Mouse (Mus musculus): ENCODE data around the gene Psmd11.

Gene Psmd11

GRCm38 (mm10) chr11:80482921-80483320, 54.5 kb downstream of the Psmd11 start:
- DNase-seq: peak; percentile 47 to 52

GRCm38 (mm10) chr11:80483536-80484067, 55.2 kb downstream of the Psmd11 start:
- peak in 1 of 2 experiments; percentile 48 for DNase-seq

- DNase-seq: peak; percentile 87 to 89
Measured at GRCm38 (mm10) chr11:80484191-80484791, 55.9 kb downstream of the Psmd11 start.

DNA sequence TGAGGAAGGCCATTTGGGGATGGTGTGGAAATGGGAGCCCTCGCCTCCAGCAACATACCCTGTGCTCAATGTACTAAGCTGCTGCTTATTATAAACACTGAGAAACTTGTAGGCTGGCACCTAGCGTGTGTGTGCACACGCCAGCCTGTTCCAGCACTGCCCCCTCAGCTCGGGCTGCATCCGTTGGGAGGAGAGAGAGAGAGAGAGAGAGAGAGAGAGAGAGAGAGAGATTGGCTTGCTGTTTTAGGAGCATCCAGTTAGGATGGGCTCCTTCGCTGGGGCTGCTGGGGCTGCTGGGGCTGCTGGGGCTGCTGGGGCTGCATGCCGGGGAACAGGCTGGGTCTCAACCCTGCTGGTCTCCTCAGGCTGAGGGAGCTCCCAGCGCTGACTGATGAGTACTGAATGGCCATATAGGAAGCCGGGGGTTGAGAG, 56.7 kb downstream of the Psmd11 start:
- DNase-seq: no peak

- peak in 1 of 2 experiments; percentile 28 for DNase-seq
Measured at GRCm38 (mm10) chr11:80485622-80486206, 57.3 kb downstream of the Psmd11 start.

DNA sequence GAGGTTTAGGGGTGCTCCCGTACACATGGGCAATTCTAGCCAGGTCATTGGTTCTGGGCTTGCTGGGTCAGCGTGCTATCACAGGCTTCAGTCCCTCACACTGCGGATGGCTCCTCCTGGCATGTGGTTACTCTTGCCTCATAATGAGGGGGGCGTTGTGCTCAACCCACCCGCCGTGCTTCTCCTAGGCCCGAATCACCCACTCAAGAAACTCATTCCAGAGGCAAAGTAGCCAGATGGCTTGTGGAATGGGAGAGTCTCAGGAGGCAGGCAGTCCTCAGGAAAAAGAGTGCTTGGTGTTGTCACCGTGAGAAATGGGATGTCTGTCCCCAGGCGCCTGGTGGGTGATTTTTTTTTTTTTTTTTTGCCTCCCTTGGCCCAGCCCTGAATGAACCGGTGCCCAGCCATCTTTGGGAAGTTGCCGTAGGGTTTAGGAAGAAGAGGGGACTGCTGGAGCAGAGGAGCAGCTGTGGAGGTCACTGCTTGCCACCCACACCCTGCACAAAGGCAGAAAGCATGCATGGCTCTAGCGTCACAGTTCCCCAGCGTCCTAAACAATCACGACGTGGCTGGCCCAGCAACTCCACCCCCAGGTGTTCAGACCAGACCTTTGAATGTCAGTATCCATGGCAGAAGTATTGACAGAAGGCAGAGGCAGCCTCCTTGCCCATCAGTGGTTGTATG, 59.6 kb downstream of the Psmd11 start:
- no peak for DNase-seq

GRCm38 (mm10) chr11:80489172-80489881, 60.9 kb downstream of the Psmd11 start:
- peak; percentile 30 to 46 for DNase-seq

- DNase-seq: no peak
Measured at GRCm38 (mm10) chr11:80489882-80490196, 61.4 kb downstream of the Psmd11 start.

- no peak for DNase-seq
Measured at GRCm38 (mm10) chr11:80490831-80491230, 62.4 kb downstream of the Psmd11 start.

DNA sequence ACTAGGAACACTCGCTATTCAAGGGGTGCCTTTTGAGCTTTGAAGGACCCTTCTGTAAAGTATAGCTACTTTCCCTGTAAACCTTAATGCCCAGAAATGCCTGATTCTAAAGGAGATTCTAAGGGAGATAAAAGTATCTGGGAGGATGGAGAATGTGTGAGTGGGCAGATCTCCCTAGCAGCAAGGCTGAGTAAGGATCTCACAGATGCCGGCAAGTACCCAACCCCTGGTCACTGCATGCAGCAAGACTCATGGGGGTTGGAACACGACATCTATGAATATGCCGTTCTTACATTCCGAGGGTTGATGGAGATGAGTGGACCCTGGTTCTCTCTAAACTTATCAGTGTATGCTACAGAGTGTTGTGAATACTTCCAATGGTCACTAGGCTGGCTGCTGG, 64.8 kb downstream of the Psmd11 start:
- DNase-seq: no peak

DNA sequence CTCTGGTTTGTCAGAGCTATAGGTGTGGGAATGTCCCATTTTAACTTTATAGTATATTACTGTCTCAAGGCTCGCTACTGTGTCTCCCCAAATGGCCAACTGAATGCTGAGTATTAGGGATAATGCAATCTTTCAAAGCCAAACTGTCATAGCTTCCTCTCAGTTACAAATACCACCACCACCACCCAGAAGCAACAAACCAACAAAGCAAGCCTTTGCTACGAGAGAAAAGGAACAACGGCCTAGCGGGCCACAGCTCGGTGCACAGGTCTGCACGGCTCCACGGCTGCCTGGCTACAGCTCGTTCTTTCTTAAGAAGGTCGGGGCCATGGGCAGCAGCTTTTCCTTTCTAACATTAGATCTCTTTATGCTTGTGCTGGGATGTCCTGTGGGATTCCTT, 66.4 kb downstream of the Psmd11 start:
- DNase-seq: no peak

- DNase-seq: no peak
Measured at GRCm38 (mm10) chr11:80495972-80496371, 67.6 kb downstream of the Psmd11 start.

GRCm38 (mm10) chr11:80496640-80497039, 68.2 kb downstream of the Psmd11 start:
- DNase-seq: no peak

- no peak for DNase-seq
Measured at GRCm38 (mm10) chr11:80497225-80497919, 69.0 kb downstream of the Psmd11 start.

GRCm38 (mm10) chr11:80498328-80499070, 70.1 kb downstream of the Psmd11 start:
- peak in 1 of 2 experiments; percentile 26 for DNase-seq

DNA sequence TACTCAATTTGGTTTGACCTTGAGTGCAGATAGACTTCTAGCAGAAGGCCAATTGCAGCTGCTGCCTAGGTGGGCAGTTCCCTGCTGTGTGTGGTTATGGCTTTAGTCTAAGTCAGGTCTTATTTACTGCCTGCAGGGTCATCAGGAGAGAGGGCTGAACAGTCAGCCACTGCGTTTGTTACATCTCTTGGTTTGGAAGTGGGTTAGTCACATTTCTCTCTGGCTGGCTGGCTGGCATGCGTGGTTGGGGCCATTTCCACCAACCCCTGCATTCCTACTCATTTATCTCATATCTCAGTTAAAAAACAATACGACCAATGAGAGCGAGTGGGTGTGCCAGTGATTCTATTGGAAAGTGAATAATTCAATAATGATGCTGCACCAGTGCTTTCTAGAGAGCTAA, 71.1 kb downstream of the Psmd11 start:
- DNase-seq: no peak

GRCm38 (mm10) chr11:80503281-80503680, 74.9 kb downstream of the Psmd11 start:
- no peak for DNase-seq

- DNase-seq: peak; percentile 31 to 41
Measured at GRCm38 (mm10) chr11:80503726-80504452, 75.5 kb downstream of the Psmd11 start.

DNA sequence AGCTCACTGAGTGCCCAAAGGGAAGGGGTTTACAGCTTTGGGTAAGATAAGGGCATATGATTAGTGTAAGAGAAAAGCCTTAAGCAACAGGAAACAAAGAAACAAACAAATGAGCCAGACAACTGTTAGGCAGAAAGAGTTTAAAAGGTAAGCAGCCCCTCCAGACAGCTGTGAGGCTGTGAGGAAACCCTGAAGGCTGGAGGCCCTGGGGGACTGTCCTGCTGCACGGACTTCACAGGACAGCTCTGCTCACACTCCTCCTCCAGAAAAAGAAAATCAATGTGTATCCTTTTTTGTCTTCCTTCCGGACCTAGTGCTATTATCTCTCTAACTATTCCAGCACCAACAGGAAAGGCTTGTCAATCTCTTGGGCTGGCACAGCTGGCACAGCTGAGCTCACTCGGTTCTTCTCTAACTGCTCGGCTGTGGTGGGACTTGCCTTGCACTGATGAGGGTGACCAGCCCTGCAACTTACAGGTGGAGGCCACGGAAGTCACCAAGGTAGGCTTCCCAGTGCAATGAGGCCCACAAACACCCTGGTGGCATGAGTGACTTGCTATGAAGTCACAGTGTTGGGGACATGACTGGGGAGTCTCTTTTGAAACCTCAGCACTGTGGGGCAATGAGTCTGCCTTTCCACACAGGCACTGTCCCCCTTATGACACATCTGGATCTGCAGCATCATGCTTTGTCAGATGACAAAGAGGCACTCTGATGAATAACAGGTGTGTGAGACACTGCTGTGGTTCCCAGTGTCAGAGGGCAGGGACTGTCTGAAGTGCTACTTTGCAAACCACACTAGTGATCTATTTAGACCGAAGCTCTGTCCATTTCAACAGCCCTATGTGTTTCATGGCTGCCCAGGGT, 76.3 kb downstream of the Psmd11 start:
- DNase-seq: no peak

DNA sequence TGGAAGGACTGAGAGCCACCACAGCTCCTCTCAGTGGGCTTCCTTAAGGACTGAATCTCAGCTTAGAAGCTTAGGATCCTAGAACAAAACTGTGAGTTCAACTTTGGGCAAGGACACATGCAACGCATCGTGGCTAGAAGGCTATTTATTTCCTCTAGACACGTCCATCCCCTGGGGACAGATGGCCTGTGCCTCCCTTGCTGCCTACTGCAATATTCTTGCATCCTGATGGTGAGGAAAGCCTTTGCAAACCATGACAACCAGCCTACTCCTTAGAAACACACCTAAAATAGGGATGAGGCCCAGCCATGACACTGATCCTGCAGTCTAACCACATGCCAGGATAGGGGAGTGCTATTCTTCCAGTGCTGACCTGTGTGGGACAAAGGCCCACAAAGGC, 77.2 kb downstream of the Psmd11 start:
- DNase-seq: no peak

All from cerebellum, postnatal 36 days (tissue).